Mouse (Mus musculus): ENCODE measurements around the gene Olfr450. TPM values are rescaled to one million over a fixed set of nuclear protein-coding genes. Genes with fewer than 3 reads are reported as not detected.

Gene Olfr450
- not detected for total RNA-seq (2021)
- not detected in 2 replicates for polyA plus RNA-seq (2012; rRNA removed)
- long read RNA-seq = 0 reads

DNA sequence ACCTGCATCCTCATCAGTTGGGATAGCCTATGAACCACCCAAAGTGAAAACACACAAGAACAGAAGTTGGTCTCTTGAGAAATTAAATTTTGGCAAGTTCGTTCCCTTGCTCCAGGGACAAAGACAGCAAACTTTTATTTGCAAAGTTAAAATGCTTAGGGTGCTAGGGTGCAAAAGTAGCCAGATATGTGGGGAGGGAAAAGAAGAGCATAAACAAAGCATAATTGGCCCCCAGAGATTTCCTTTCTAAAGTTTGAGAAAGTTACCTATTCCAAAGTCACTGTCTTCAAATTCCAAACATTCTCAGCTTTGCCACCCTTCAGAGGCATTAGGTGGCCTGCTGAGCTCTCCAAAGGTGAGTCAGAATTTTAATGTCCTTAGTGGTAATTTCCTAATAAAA, at the start of gene Olfr450:
Olfr450 (plus strand) TSS at position 301 of the 400 bp plus-strand sequence.
- WGBS = 77% methylated on average over 1 of the region's 1 CpGs
- no peak within 1 kb of the TSS for H3K27ac ChIP-seq
- no peak within 1 kb of the TSS for H3K9ac ChIP-seq (ENCODE audit: low read depth, low read length)
- intact Hi-C loops (cut with DNase I) = no loop called here
- no peak for DNase-seq
- H3K27me3 ChIP-seq (ENCODE audit: control insufficient read depth, insufficient read depth, low read length) = no peaks in the 10 kb centered on the region
- TF ChIP-seq CTCF (IDR thresholded peaks at IDR 0.05) (no peak), POLR2A (IDR thresholded peaks at IDR 0.05; ENCODE audit: insufficient read depth, low read depth, low read length) (no peak), EP300 (IDR thresholded peaks at IDR 0.05; ENCODE audit: insufficient read depth, low read depth, low read length) (no peak)
- no peaks in the 10 kb centered on the region for H3K79me2 ChIP-seq (replicated peaks; ENCODE audit: control insufficient read depth, insufficient read depth, low read length)
- no peaks in the 10 kb centered on the region for H3K4me1 ChIP-seq (ENCODE audit: control insufficient read depth, insufficient read depth, low read length)
- no peak within 1 kb of the TSS for H3K4me3 ChIP-seq
- H3K36me3 ChIP-seq (ENCODE audit: control insufficient read depth, insufficient read depth, low read length) = no peaks in the 10 kb centered on the region

- H3K27me3 ChIP-seq (ENCODE audit: control insufficient read depth, insufficient read depth, low read length) = no peaks in the 10 kb centered on the region
- H3K4me1 ChIP-seq (ENCODE audit: control insufficient read depth, insufficient read depth, low read length) = no peaks in the 10 kb centered on the region
- H3K4me3 ChIP-seq = no peak overlapping the region
- H3K79me2 ChIP-seq (replicated peaks; ENCODE audit: control insufficient read depth, insufficient read depth, low read length) = no peaks in the 10 kb centered on the region
- no peak overlapping the region for H3K9ac ChIP-seq (ENCODE audit: low read depth, low read length)
- WGBS = 82% methylated on average over 1 of the region's 1 CpGs
- TF ChIP-seq CTCF (IDR thresholded peaks at IDR 0.05) = no peak
- TF ChIP-seq EP300 (IDR thresholded peaks at IDR 0.05; ENCODE audit: insufficient read depth, low read depth, low read length) = no peak
- no peak for TF ChIP-seq POLR2A (IDR thresholded peaks at IDR 0.05; ENCODE audit: insufficient read depth, low read depth, low read length)
- H3K36me3 ChIP-seq (ENCODE audit: control insufficient read depth, insufficient read depth, low read length) = no peaks in the 10 kb centered on the region
- H3K27ac ChIP-seq = no peak overlapping the region
- DNase-seq = no peak
- intact Hi-C loops (cut with DNase I) = no loop called here
These were observed 34.7 kb upstream of the Olfr450 start for GRCm38 (mm10) chr6:42777066-42777465.

DNA sequence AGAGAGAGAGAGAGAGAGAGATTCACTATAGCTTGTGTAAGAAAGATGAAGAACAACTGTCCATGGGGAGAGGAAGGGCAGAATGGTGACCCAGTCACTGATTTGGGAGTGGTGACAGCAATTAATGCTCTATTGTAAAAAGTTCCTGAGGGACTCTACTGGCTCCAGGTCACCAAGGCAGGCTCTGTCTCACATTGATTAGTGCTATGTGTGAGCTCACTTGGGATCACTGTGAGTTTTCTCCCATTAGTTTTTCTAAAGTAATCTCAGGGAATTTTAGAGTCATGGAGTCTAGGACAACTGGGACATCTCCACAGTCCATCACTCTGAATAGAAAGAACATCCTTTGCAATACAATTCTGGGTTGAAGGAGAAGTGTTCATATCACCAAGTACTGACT, 26.9 kb upstream of the Olfr450 start, which contains the start of gene Olfr452:
Olfr452 (plus strand) TSS at position 301 of the 400 bp plus-strand sequence.
- H3K79me2 ChIP-seq (replicated peaks; ENCODE audit: control insufficient read depth, insufficient read depth, low read length) = no peaks in the 10 kb centered on the region
- no peak within 1 kb of the TSS for H3K9ac ChIP-seq (ENCODE audit: low read depth, low read length)
- H3K4me3 ChIP-seq = no peak within 1 kb of the TSS
- no peaks in the 10 kb centered on the region for H3K4me1 ChIP-seq (ENCODE audit: control insufficient read depth, insufficient read depth, low read length)
- H3K36me3 ChIP-seq (ENCODE audit: control insufficient read depth, insufficient read depth, low read length) = no peaks in the 10 kb centered on the region
- intact Hi-C loops (cut with DNase I) = no loop called here
- no peaks in the 10 kb centered on the region for H3K27me3 ChIP-seq (ENCODE audit: control insufficient read depth, insufficient read depth, low read length)
- DNase-seq = no peak
- no peak within 1 kb of the TSS for H3K27ac ChIP-seq
- TF ChIP-seq POLR2A (IDR thresholded peaks at IDR 0.05; ENCODE audit: insufficient read depth, low read depth, low read length) = no peak
- TF ChIP-seq CTCF (IDR thresholded peaks at IDR 0.05) = no peak
- TF ChIP-seq EP300 (IDR thresholded peaks at IDR 0.05; ENCODE audit: insufficient read depth, low read depth, low read length) = no peak

- H3K9ac ChIP-seq (ENCODE audit: low read depth, low read length) = no peak overlapping the region
- WGBS = 43% methylated on average over 4 of the region's 4 CpGs
These were observed 21.3 kb upstream of the Olfr450 start for GRCm38 (mm10) chr6:42790247-42790948.

GRCm38 (mm10) chr6:42790949-42791556, 20.7 kb upstream of the Olfr450 start:
- no peaks in the 10 kb centered on the region for H3K36me3 ChIP-seq (ENCODE audit: control insufficient read depth, insufficient read depth, low read length)
- no peaks in the 10 kb centered on the region for H3K79me2 ChIP-seq (replicated peaks; ENCODE audit: control insufficient read depth, insufficient read depth, low read length)
- DNase-seq = no peak
- H3K9ac ChIP-seq (ENCODE audit: low read depth, low read length) = no peak overlapping the region
- TF ChIP-seq EP300 (IDR thresholded peaks at IDR 0.05; ENCODE audit: insufficient read depth, low read depth, low read length) (no peak), CTCF (IDR thresholded peaks at IDR 0.05) (no peak), POLR2A (IDR thresholded peaks at IDR 0.05; ENCODE audit: insufficient read depth, low read depth, low read length) (no peak)
- WGBS = 75% methylated on average over 9 of the region's 9 CpGs
- no peak overlapping the region for H3K4me3 ChIP-seq
- H3K4me1 ChIP-seq (ENCODE audit: control insufficient read depth, insufficient read depth, low read length) = no peaks in the 10 kb centered on the region
- H3K27me3 ChIP-seq (ENCODE audit: control insufficient read depth, insufficient read depth, low read length) = no peaks in the 10 kb centered on the region
- H3K27ac ChIP-seq = no peak overlapping the region
- intact Hi-C loops (cut with DNase I) = no loop called here

More at GRCm38 (mm10) chr6:42790247-42790948, 21.3 kb upstream of the Olfr450 start:
- Histone ChIP-seq H3K36me3 (ENCODE audit: control insufficient read depth, insufficient read depth, low read length) (no peaks in the 10 kb centered on the region), H3K79me2 (replicated peaks; ENCODE audit: control insufficient read depth, insufficient read depth, low read length) (no peaks in the 10 kb centered on the region), H3K27me3 (ENCODE audit: control insufficient read depth, insufficient read depth, low read length) (no peaks in the 10 kb centered on the region), H3K4me3 (no peak overlapping the region), H3K27ac (no peak overlapping the region), H3K4me1 (ENCODE audit: control insufficient read depth, insufficient read depth, low read length) (no peaks in the 10 kb centered on the region)
- peak; percentile 31 for TF ChIP-seq CTCF (IDR thresholded peaks at IDR 0.05)
- TF ChIP-seq EP300 (IDR thresholded peaks at IDR 0.05; ENCODE audit: insufficient read depth, low read depth, low read length) = no peak
- TF ChIP-seq POLR2A (IDR thresholded peaks at IDR 0.05; ENCODE audit: insufficient read depth, low read depth, low read length) = no peak
- DNase-seq = no peak
- intact Hi-C loops (cut with DNase I) = no loop called here

- no peaks in the 10 kb centered on the region for H3K36me3 ChIP-seq (ENCODE audit: control insufficient read depth, insufficient read depth, low read length)
- DNase-seq = no peak
- H3K27ac ChIP-seq = no peak overlapping the region
- H3K9ac ChIP-seq (ENCODE audit: low read depth, low read length) = no peak overlapping the region
- intact Hi-C loops (cut with DNase I) = no loop called here
- no peaks in the 10 kb centered on the region for H3K27me3 ChIP-seq (ENCODE audit: control insufficient read depth, insufficient read depth, low read length)
- H3K4me1 ChIP-seq (ENCODE audit: control insufficient read depth, insufficient read depth, low read length) = no peaks in the 10 kb centered on the region
- no peaks in the 10 kb centered on the region for H3K79me2 ChIP-seq (replicated peaks; ENCODE audit: control insufficient read depth, insufficient read depth, low read length)
- H3K4me3 ChIP-seq = no peak overlapping the region
- no peak for TF ChIP-seq EP300 (IDR thresholded peaks at IDR 0.05; ENCODE audit: insufficient read depth, low read depth, low read length)
- no peak for TF ChIP-seq CTCF (IDR thresholded peaks at IDR 0.05)
- TF ChIP-seq POLR2A (IDR thresholded peaks at IDR 0.05; ENCODE audit: insufficient read depth, low read depth, low read length) = no peak
- 84% methylated on average over 3 of the region's 3 CpGs for WGBS
These were observed 16.8 kb upstream of the Olfr450 start for GRCm38 (mm10) chr6:42794982-42795381.

Data from heart, adult 2 months (tissue).